In genomic region chr13:81965431-81965830, GRCm38 (mm10) we compare ENCODE assay signal across 28 mouse cellular contexts.
"Had no signal": no experiment of that assay in that cellular context is flagged by ENCODE, and none has a peak within 500 bp of the region (broad histone marks: within the 10 kb centered on the region; RNA-seq: fewer than 3 reads in every experiment).

No protein-coding gene starts in this region.

- H3K9me3 ChIP-seq: embryonic facial prominence, embryonic 10.5 days; embryonic facial prominence, embryonic 12.5 days; embryonic facial prominence, embryonic 13.5 days; embryonic facial prominence, embryonic 15.5 days; forebrain, embryonic 10.5 days; forebrain, embryonic 12.5 days; forebrain, embryonic 13.5 days; forebrain, embryonic 15.5 days had no signal

- H3K27ac ChIP-seq: embryonic facial prominence, embryonic 10.5 days; embryonic facial prominence, embryonic 12.5 days; embryonic facial prominence, embryonic 13.5 days; embryonic facial prominence, embryonic 15.5 days; forebrain, embryonic 10.5 days; forebrain, embryonic 12.5 days; forebrain, embryonic 13.5 days; forebrain, embryonic 15.5 days; gastrocnemius, adult 2 months; heart, adult 2 months had no signal

- H3K36me3 ChIP-seq: embryonic facial prominence, embryonic 10.5 days; embryonic facial prominence, embryonic 12.5 days; embryonic facial prominence, embryonic 13.5 days; embryonic facial prominence, embryonic 15.5 days; forebrain, embryonic 10.5 days; forebrain, embryonic 12.5 days; forebrain, embryonic 15.5 days had no signal

- ATAC-seq: forebrain, embryonic 13.5 days; forebrain, embryonic 14.5 days; forebrain, embryonic 15.5 days; forebrain, embryonic 16.5 days; forebrain, postnatal 0 days had no signal

- H3K27me3 ChIP-seq: embryonic facial prominence, embryonic 12.5 days; embryonic facial prominence, embryonic 13.5 days; embryonic facial prominence, embryonic 15.5 days; forebrain, embryonic 12.5 days; forebrain, embryonic 13.5 days; forebrain, embryonic 15.5 days had no signal

- H3K4me2 ChIP-seq: embryonic facial prominence, embryonic 12.5 days; embryonic facial prominence, embryonic 13.5 days; embryonic facial prominence, embryonic 15.5 days; forebrain, embryonic 12.5 days; forebrain, embryonic 13.5 days; forebrain, embryonic 15.5 days had no signal

- H3K9ac ChIP-seq: embryonic facial prominence, embryonic 12.5 days; embryonic facial prominence, embryonic 13.5 days; embryonic facial prominence, embryonic 15.5 days; forebrain, embryonic 12.5 days; forebrain, embryonic 13.5 days; forebrain, embryonic 15.5 days; forebrain, postnatal 0 days had no signal

- DNase-seq: cerebellum, adult 8-10 months; cerebellum, adult 9-10 months; cerebellum, adult 9-11 months; cerebellum, postnatal 10 days; cerebellum, postnatal 14 days; cerebellum, postnatal 25 days; cerebellum, postnatal 36 days; embryo, embryonic 11 days; forebrain, postnatal 0 days; gastrocnemius, adult 2 months; gastrocnemius, postnatal 10 days; gastrocnemius, postnatal 14 days; gastrocnemius, postnatal 25 days; gastrocnemius, postnatal 36 days; heart, adult 11 months; heart, adult 18-20 months; heart, adult 2 months had no signal

- H3K4me1 ChIP-seq: embryonic facial prominence, embryonic 10.5 days; embryonic facial prominence, embryonic 12.5 days; embryonic facial prominence, embryonic 13.5 days; embryonic facial prominence, embryonic 15.5 days; forebrain, embryonic 10.5 days; forebrain, embryonic 12.5 days; forebrain, embryonic 13.5 days; forebrain, embryonic 15.5 days had no signal

- H3K4me3 ChIP-seq: embryonic facial prominence, embryonic 10.5 days; embryonic facial prominence, embryonic 12.5 days; embryonic facial prominence, embryonic 13.5 days; embryonic facial prominence, embryonic 15.5 days; erythroblast, embryonic 14.5 days; forebrain, embryonic 10.5 days; forebrain, embryonic 12.5 days; forebrain, embryonic 13.5 days; forebrain, embryonic 15.5 days; gastrocnemius, adult 2 months; heart, adult 2 months had no signal
